Mouse (Mus musculus) neural tube, embryonic 14.5 days (tissue): ENCODE measurements around the gene Emid1. TPM values are rescaled to one million over a fixed set of nuclear protein-coding genes. Genes with fewer than 3 reads are reported as not detected.
A peak's percentile ranks its signal among the peaks of the same experiment; 100 is the strongest.

Experiments
- ATAC-seq: fragments of 200-750 bp; cut with Nextera tagmentation; 2 replicates; pipeline ENCODE4 v1.8.0; 2017; ENCODE audit warnings: low read depth, mild to moderate bottlenecking, moderate TSS enrichment, moderate library complexity
- H3K27ac ChIP-seq: fragments of 300-500 bp; sonication (generic); 2 replicates; pipeline ENCODE4 v1.5.1; 2014; ENCODE audit warnings: low read depth, mild to moderate bottlenecking, control low read depth, low read length, moderate library complexity, mixed read lengths
- H3K27me3 ChIP-seq: fragments of 300-500 bp; sonication (generic); 2 replicates; pipeline ENCODE4 v1.6.1; 2014; ENCODE audit warnings: low read length; ENCODE audit not compliant: control insufficient read depth, insufficient read depth
- H3K36me3 ChIP-seq: fragments of 300-500 bp; sonication (generic); 2 replicates; pipeline ENCODE4 v1.6.1; 2014; ENCODE audit warnings: low read length, mixed read lengths; ENCODE audit not compliant: control insufficient read depth, insufficient read depth
- H3K4me1 ChIP-seq: fragments of 300-500 bp; sonication (generic); 2 replicates; pipeline ENCODE4 v1.6.1; 2014; ENCODE audit warnings: low read length; ENCODE audit not compliant: control insufficient read depth, insufficient read depth
- H3K4me2 ChIP-seq: fragments of 300-500 bp; sonication (generic); 2 replicates; pipeline ENCODE4 v1.6.1; 2014; ENCODE audit warnings: mild to moderate bottlenecking, low read depth, low read length, control low read depth
- H3K4me3 ChIP-seq: fragments of 300-500 bp; sonication (generic); 2 replicates; pipeline ENCODE4 v1.5.1; 2014; ENCODE audit warnings: low read depth, low read length, control low read depth, mixed read lengths
- H3K9ac ChIP-seq: fragments of 300-500 bp; sonication (generic); replicated peaks from 2 replicates; pipeline ENCODE4 v1.6.1; 2014; ENCODE audit warnings: low read depth, mild to moderate bottlenecking, control low read depth, low read length, mixed read lengths
- H3K9me3 ChIP-seq: fragments of 300-500 bp; sonication (generic); 2 replicates; pipeline ENCODE4 v1.6.1; 2016; ENCODE audit warnings: low read length; ENCODE audit not compliant: control insufficient read depth
- WGBS: fragments of 180-500 bp; shearing (Covaris S2); extraction: QIAGEN DNeasy Blood & Tissue Kit; methylation state at CpG from one replicate; pipeline ENCODE4 v1.1.7; 2014; 5-methylcytosine and 5-hydroxymethylcytosine counted together
- polyA plus RNA-seq: library from polyadenylated mRNA; unstranded; fragments of >200 nt; fragmentation: Nextera tagmentation; extraction: Ambion mirVana; gene quantifications from 2 replicates; pipeline ENCODE4 v1.2.1, GENCODE M21; 2014

Emid1 gene
- polyA plus RNA-seq, 1 experiment from 2014 or later, result 16.8 TPM

GRCm38 (mm10) chr11:5058783-5059182 is 93.3 kb downstream of the Emid1 start:
- H3K27me3 ChIP-seq, result peaks cover 49% of the 10 kb centered on the region
- no peak overlapping the region for H3K27ac ChIP-seq
- no peak for ATAC-seq
- H3K4me1 ChIP-seq, result peaks cover 28% of the 10 kb centered on the region
- 32% methylated on average over 9 of the region's 9 CpGs for WGBS
- peaks cover 10% of the 10 kb centered on the region; the same call in 1 of the 2 replicates for H3K36me3 ChIP-seq
- H3K9ac ChIP-seq, result no peak overlapping the region
- H3K4me3 ChIP-seq, result no peak overlapping the region; the same call in 1 of the 2 replicates
- no peak overlapping the region for H3K4me2 ChIP-seq
- H3K9me3 ChIP-seq, result no peaks in the 10 kb centered on the region

GRCm38 (mm10) chr11:5057856-5058641 is 94.0 kb downstream of the Emid1 start, which contains the start of gene Rasl10a:
Rasl10a (plus strand) TSS chr11:5058128.
- peak within 1 kb of the TSS; percentile 42 for H3K4me3 ChIP-seq
- no peaks in the 10 kb centered on the region for H3K9me3 ChIP-seq
- no peak within 1 kb of the TSS for H3K27ac ChIP-seq
- H3K4me1 ChIP-seq, result peaks cover 25% of the 10 kb centered on the region
- H3K4me2 ChIP-seq, result peak within 1 kb of the TSS; percentile 79
- H3K27me3 ChIP-seq, result peaks cover 44% of the 10 kb centered on the region
- WGBS, result 3% methylated on average over 59 of the region's 77 CpGs
- H3K36me3 ChIP-seq, result peaks cover 10% of the 10 kb centered on the region; the same call in 1 of the 2 replicates
- peak within 1 kb of the TSS; percentile 53 for H3K9ac ChIP-seq
- ATAC-seq, result peak; percentile 15; the same call in 1 of the 2 replicates

- H3K9me3 ChIP-seq, result no peaks in the 10 kb centered on the region
- H3K4me1 ChIP-seq, result peaks cover 21% of the 10 kb centered on the region
- whole genome bisulfite sequencing, result 15% methylated on average over 8 of the region's 8 CpGs
- peak overlapping the region; percentile 42 for H3K4me3 ChIP-seq
- peaks cover 10% of the 10 kb centered on the region; the same call in 1 of the 2 replicates for H3K36me3 ChIP-seq
- ATAC-seq, result no peak
- no peak overlapping the region for H3K9ac ChIP-seq
- no peak overlapping the region for H3K27ac ChIP-seq
- H3K27me3 ChIP-seq, result peaks cover 38% of the 10 kb centered on the region
- peak overlapping the region; percentile 79 for H3K4me2 ChIP-seq
These were observed 94.6 kb downstream of the Emid1 start for GRCm38 (mm10) chr11:5057541-5057855.

- Histone ChIP-seq H3K4me2 (no peak overlapping the region), H3K27me3 (peaks cover 34% of the 10 kb centered on the region), H3K36me3 (peaks cover 10% of the 10 kb centered on the region; the same call in 1 of the 2 replicates), H3K4me1 (peaks cover 17% of the 10 kb centered on the region), H3K9me3 (no peaks in the 10 kb centered on the region), H3K9ac (no peak overlapping the region), H3K4me3 (no peak overlapping the region), H3K27ac (no peak overlapping the region)
- 52% methylated on average over 8 of the region's 8 CpGs for WGBS
- no peak for ATAC-seq
These were observed 95.0 kb downstream of the Emid1 start for GRCm38 (mm10) chr11:5057064-5057463.

Other genes with a start within 250 kb of the Emid1 start
- gene Nefh, start 204.2 kb downstream of the Emid1 start, polyA plus RNA-seq, result 17.5 and 19.2 TPM in 2 replicates
- gene Ap1b1, start 165.4 kb downstream of the Emid1 start, polyA plus RNA-seq, result 94.9 and 105 TPM in 2 replicates
- gene Rasl10a, start 94.1 kb downstream of the Emid1 start, polyA plus RNA-seq, result 1.3 and 1.8 TPM in 2 replicates
- 24.9 and 25.1 TPM in 2 replicates for gene Gas2l1, start 86.9 kb downstream of the Emid1 start, polyA plus RNA-seq
- 33.1 and 34.4 TPM in 2 replicates for gene Rhbdd3, start 53.3 kb downstream of the Emid1 start, polyA plus RNA-seq
- 320 and 364 TPM in 2 replicates for gene Ewsr1, start 53.0 kb downstream of the Emid1 start, polyA plus RNA-seq
- gene Kremen1, start 109.3 kb upstream of the Emid1 start, polyA plus RNA-seq, result 3.7 and 6.5 TPM in 2 replicates